Mouse (Mus musculus) G1E (cell line): Measurements from ENCODE around the gene Olfr686.

Experiments
- CTCF ChIP-seq: IDR thresholded peaks from 2 replicates; pipeline ENCODE4 v1.5.1; 2012; ENCODE audit warnings: low read depth, low read length, inconsistent platforms, mixed read lengths
- GATA1 ChIP-seq: IDR thresholded peaks from 2 replicates; pipeline ENCODE4 v1.6.1; 2012; ENCODE audit warnings: borderline replicate concordance, low read length, inconsistent platforms, mixed read lengths
- POLR2AphosphoS5 ChIP-seq: IDR thresholded peaks from 2 replicates; pipeline ENCODE4 v1.6.1; 2012; ENCODE audit warnings: low read depth, low read length, inconsistent platforms; ENCODE audit not compliant: insufficient replicate concordance

- TF ChIP-seq CTCF (no peak), GATA1 (no peak), POLR2AphosphoS5 (no peak)
Measured at GRCm38 (mm10) chr7:105247671-105248070, 40.4 kb upstream of the Olfr686 start.
